Mouse (Mus musculus): ENCODE measurements around the gene Gm2a.

Gm2a gene

GRCm38 (mm10) chr11:55109521-55110300, 11.8 kb downstream of the Gm2a start:
- CTCF ChIA-PET: interaction anchor here in 1 of 4 experiments (0.7 kb wide), 1 partner anchor 122 kb away, joined by 3 read pairs; no protein-coding TSS in a partner anchor

GRCm38 (mm10) chr11:55110566-55111169, 12.8 kb downstream of the Gm2a start:
- CTCF ChIA-PET: no interaction called here
- POLR2A ChIA-PET: interaction anchor here in 1 of 4 experiments (6.7 kb wide), 1 partner anchor 13 kb away, joined by 40 read pairs; the partner anchor contains the start of gene Gm2a

More at GRCm38 (mm10) chr11:55109521-55110300, 11.8 kb downstream of the Gm2a start:
- POLR2A ChIA-PET: interaction anchor here in 2 of 4 experiments (0.9 to 4.1 kb wide), 4 partner anchors 10 to 12 kb away, joined by 3 to 38 read pairs (median 17); partner anchors contain the start of gene Gm2a (in 2 of the 2)

GRCm38 (mm10) chr11:55113209-55113860, 15.4 kb downstream of the Gm2a start:
- ChIA-PET POLR2A (interaction anchor here in 3 of 4 experiments (0.8 to 6.7 kb wide), 15 partner anchors 9 to 355 kb away, joined by 3 to 40 read pairs (median 4); partner anchors contain the start of genes Gm2a (in 3 of the 3), Atox1 (in 1 of the 3), Ccdc69 (in 1 of the 3) and Lyrm7 (in 1 of the 3)), CTCF (interaction anchor here in 2 of 4 experiments (0.6 to 1.1 kb wide), 3 partner anchors 26 to 579 kb away, joined by 3 to 4 read pairs (median 3); no protein-coding TSS in a partner anchor)

DNA sequence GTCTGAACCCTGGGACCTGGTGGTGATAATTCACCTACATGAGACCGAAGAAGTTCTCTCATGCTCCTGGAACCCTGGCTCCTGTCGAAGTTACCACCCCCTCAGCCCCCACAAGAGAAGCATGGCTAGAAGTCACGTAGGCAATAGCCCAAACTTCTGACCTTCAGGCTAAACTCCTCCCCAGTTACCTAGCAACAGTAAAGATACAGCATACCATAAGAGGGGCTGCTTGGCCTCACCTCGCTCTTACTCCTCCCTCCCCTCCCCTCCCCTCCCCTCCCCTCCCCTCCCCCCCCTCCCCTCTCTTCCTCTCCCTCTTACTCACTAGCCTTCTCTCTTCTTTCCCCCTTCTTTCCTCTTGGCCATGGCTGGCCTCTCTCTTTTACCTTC, 15.9 kb downstream of the Gm2a start:
- ChIA-PET CTCF (interaction anchor here in 1 of 4 experiments (1.1 kb wide), 1 partner anchor 27 kb away, joined by 3 read pairs; no protein-coding TSS in a partner anchor), POLR2A (interaction anchor here in 3 of 4 experiments (0.7 to 6.7 kb wide), 15 partner anchors 10 to 354 kb away, joined by 3 to 40 read pairs (median 4); partner anchors contain the start of genes Atox1 (in 2 of the 3), Gm2a (in 2 of the 3) and Ccdc69 (in 1 of the 3))

DNA sequence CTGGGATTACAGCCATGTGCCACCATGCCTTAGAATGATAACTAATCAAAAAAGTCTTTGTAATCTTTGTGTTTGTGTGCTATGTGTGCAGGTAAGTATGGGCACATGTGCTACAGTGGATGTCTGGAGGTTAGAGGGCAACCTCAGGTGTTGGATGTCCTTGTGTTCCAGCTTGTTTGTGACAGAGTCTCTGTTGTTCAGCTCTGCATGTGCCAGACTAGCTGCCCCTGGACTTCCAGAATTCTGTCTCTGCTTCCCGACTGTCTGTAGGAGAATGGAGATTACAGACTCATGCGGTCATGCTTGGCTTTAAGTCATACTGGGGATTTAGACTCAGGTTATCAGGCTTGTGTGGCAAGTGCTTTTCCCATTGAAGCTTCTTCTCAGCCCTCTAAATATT, 16.4 kb downstream of the Gm2a start:
- CTCF ChIA-PET: interaction anchor here in 3 of 4 experiments (0.5 to 1.3 kb wide), 3 partner anchors 27 to 1384 kb away, joined by 3 to 15 read pairs (median 4); no protein-coding TSS in a partner anchor

DNA sequence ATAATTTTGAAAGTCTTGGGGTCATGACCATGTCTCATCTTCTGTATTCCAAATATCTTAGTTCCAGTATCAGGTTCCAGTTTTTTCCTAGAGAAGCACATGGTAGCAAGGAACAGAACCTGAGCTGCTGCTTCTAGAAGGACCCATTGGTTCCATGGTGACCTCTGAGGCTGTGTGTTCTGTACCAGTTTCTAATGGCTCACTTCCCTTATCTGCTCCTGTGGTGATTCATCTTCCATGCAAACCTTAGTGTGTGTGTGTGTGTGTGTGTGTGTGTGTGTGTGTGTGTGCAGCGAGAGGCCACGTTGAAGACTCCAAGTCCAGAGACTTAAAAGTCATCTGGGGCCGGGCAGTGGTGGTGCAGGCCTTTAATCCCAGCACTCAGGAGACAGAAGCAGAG, 18.1 kb downstream of the Gm2a start:
- POLR2A ChIA-PET: interaction anchor here in 3 of 4 experiments (0.6 to 6.7 kb wide), 9 partner anchors 9 to 73 kb away, joined by 3 to 40 read pairs (median 3); partner anchors contain the start of gene Gm2a (in 1 of the 3)
- CTCF ChIA-PET: interaction anchor here in 2 of 4 experiments (0.6 to 0.7 kb wide), 4 partner anchors 29 to 554 kb away, joined by 3 to 6 read pairs (median 4); no protein-coding TSS in a partner anchor

More for the DNA sequence above, 16.4 kb downstream of the Gm2a start:
- POLR2A ChIA-PET: interaction anchor here in 3 of 4 experiments (0.7 to 6.7 kb wide), 9 partner anchors 10 to 347 kb away, joined by 3 to 40 read pairs (median 4); partner anchors contain the start of genes Gm2a (in 2 of the 3), Atox1 (in 1 of the 3) and Ccdc69 (in 1 of the 3)

GRCm38 (mm10) chr11:55117031-55117430, 19.1 kb downstream of the Gm2a start:
- ChIA-PET POLR2A (interaction anchor here in 2 of 4 experiments (0.7 to 6.7 kb wide), 4 partner anchors 11 to 41 kb away, joined by 3 to 40 read pairs (median 3); partner anchors contain the start of gene Gm2a (in 2 of the 2)), CTCF (interaction anchor here in 1 of 4 experiments (1.2 kb wide), 1 partner anchor 30 kb away, joined by 3 read pairs; no protein-coding TSS in a partner anchor)

GRCm38 (mm10) chr11:55120279-55120678, 22.4 kb downstream of the Gm2a start:
- CTCF ChIA-PET: interaction anchor here in 3 of 4 experiments (0.6 to 1.2 kb wide), 7 partner anchors 22 to 133 kb away, joined by 3 to 9 read pairs (median 4); partner anchors contain the start of gene Gm2a (in 1 of the 3)
- POLR2A ChIA-PET: interaction anchor here (0.6 to 3.6 kb wide), 33 partner anchors 10 to 1351 kb away, joined by 3 to 26 read pairs (median 4); partner anchors contain the start of genes Gm2a (in 3 of the 4), Ccdc69 (in 1 of the 4), G3bp1 (in 1 of the 4) and Lyrm7 (in 1 of the 4)

DNA sequence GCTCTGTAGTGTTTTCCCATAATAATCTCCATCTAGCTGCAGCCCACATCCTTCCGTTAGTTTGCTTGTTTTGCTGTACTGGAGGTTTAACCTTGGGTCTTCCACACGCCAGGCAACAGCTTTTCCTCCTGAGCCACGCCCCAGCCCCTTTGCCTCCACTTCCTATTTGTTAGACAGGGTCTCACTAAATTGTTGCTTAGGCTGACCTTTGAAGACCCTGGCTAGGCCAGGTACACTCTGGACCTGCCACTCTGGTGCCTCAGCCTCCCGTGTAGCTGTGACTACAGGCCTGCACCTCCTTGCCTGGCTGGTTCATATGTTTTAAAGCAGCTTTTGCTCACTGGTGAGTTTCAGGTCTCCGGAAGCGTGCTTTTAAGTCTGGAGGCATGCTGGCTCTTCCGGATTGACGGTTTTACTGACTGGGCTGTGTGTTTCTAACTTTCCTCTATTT, 22.9 kb downstream of the Gm2a start:
- ChIA-PET CTCF (interaction anchor here in 3 of 4 experiments (0.6 to 1.2 kb wide), 7 partner anchors 34 to 266 kb away, joined by 3 to 5 read pairs (median 3); no protein-coding TSS in a partner anchor), POLR2A (interaction anchor here in 3 of 4 experiments (0.5 to 3.6 kb wide), 34 partner anchors 9 to 419 kb away, joined by 3 to 26 read pairs (median 4); partner anchors contain the start of genes Gm2a (in 3 of the 3), Ccdc69 (in 1 of the 3), G3bp1 (in 1 of the 3) and Lyrm7 (in 1 of the 3))

DNA sequence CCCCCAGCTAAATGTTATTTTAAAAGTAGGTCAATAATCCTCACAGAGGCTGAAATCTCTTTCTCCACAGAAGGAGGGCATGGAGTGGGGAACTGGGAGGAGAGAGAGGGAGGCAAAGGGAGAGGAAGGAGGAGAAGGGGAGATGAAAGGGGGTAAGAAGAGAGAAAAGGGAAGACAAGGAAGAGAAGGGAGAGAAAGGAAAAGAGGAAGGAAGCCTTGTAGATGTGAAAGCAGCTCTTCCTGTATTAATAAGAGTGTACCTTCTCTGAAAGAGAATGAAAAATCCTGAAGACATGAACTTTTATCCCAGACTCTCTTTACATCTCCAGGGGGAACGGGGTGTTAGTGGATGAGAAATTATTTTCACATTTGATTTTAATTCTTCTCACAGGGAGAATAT, 23.5 kb downstream of the Gm2a start:
- POLR2A ChIA-PET: interaction anchor here in 3 of 4 experiments (0.8 to 3.6 kb wide), 12 partner anchors 9 to 347 kb away, joined by 3 to 26 read pairs (median 6); partner anchors contain the start of genes Gm2a (in 3 of the 3), Ccdc69 (in 1 of the 3) and G3bp1 (in 1 of the 3)
- CTCF ChIA-PET: interaction anchor here in 1 of 4 experiments (0.7 to 1.2 kb wide), 3 partner anchors 64 to 265 kb away, joined by 3 to 5 read pairs (median 3); no protein-coding TSS in a partner anchor

GRCm38 (mm10) chr11:55126663-55127062, 28.7 kb downstream of the Gm2a start:
- ChIA-PET POLR2A (interaction anchor here in 1 of 4 experiments (2.5 kb wide), 1 partner anchor 24 kb away, joined by 9 read pairs; the partner anchor contains the start of gene Slc36a3), CTCF (no interaction called here)

DNA sequence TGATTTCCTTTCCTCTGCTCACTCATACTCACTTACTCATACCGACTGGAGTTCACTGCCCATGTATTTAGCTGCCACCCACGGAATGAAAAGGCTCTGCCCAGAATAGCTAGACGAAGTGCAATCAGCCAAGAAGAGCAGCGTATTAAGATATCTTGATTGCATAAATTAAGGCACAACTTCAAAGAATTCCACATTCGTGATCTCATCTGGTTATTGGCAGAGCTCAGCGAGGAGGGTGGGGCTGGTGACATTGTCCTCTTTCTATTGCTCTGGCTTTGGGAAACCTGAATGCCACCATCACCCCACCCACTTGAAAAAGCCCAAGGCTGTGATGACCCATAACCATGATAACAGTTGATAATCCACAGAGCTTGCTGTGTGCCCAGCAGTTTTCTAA, 30.0 kb downstream of the Gm2a start:
- ChIA-PET CTCF (interaction anchor here in 1 of 4 experiments (1.3 kb wide), 1 partner anchor 37 kb away, joined by 3 read pairs; no protein-coding TSS in a partner anchor), POLR2A (interaction anchor here in 3 of 4 experiments (0.6 to 4.9 kb wide), 14 partner anchors 8 to 327 kb away, joined by 3 to 27 read pairs (median 4); partner anchors contain the start of genes Gm2a (in 2 of the 3) and Slc36a3 (in 1 of the 3))

DNA sequence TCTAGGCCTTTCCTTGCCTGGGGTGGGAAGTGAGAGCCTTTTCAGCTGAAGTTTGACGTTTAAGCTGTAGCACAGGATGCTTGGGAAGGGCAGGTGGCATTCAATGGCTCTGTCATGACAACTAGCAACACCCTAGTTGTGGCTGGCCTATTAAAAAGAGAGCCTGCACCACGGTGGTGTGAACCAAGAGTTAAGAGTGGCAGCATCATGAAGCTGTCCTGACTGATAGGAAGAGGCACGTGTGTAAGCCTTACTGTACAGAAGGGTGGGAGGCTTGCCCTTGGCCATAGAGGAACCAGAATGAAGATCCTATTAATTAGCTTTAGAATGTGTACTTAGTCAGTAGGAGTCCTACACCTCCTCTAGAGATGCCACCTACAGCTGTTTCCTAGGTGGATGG, 30.5 kb downstream of the Gm2a start:
- ChIA-PET POLR2A (interaction anchor here in 3 of 4 experiments (0.6 to 4.9 kb wide), 19 partner anchors 8 to 328 kb away, joined by 3 to 27 read pairs (median 4); partner anchors contain the start of genes Gm2a (in 2 of the 3) and Slc36a3 (in 1 of the 3)), CTCF (interaction anchor here in 1 of 4 experiments (0.9 to 1.3 kb wide), 2 partner anchors 36 to 71 kb away, joined by 3 read pairs; no protein-coding TSS in a partner anchor)

GRCm38 (mm10) chr11:55131077-55131742, 33.3 kb downstream of the Gm2a start:
- ChIA-PET CTCF (interaction anchor here in 3 of 4 experiments (0.5 to 1.8 kb wide), 5 partner anchors 28 to 256 kb away, joined by 3 to 6 read pairs (median 4); no protein-coding TSS in a partner anchor), POLR2A (interaction anchor here in 2 of 4 experiments (0.6 to 4.9 kb wide), 17 partner anchors 9 to 344 kb away, joined by 3 to 27 read pairs (median 4); partner anchors contain the start of genes Gm2a (in 2 of the 2), Cdc42se2 (in 1 of the 2) and G3bp1 (in 1 of the 2))

DNA sequence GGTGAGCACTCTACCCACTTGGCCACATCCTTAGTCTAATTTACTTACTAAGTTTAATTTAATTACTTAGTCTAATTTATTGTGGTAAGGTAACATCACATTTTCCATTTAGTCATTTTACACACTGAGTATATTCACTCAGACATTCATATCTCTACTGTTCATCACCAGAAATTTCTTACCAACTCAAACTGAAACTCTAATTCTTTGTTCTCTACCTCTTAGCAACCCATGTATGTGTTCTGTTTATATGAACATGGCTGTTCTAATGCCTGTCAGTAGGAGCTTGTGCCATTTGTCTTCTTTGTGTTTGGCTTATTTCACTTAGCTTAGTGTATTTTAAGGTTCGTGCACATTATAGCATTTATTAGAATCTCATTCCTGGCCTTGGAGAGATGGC, 34.0 kb downstream of the Gm2a start:
- CTCF ChIA-PET: no interaction called here

GRCm38 (mm10) chr11:55133204-55133603, 35.3 kb downstream of the Gm2a start:
- POLR2A ChIA-PET: no interaction called here

More for the DNA sequence above, 34.0 kb downstream of the Gm2a start:
- POLR2A ChIA-PET: interaction anchor here in 2 of 4 experiments (1.0 to 4.9 kb wide), 9 partner anchors 12 to 337 kb away, joined by 3 to 27 read pairs (median 4); partner anchors contain the start of genes Gm2a (in 2 of the 2) and G3bp1 (in 1 of the 2)

More at GRCm38 (mm10) chr11:55133204-55133603, 35.3 kb downstream of the Gm2a start:
- CTCF ChIA-PET: interaction anchor here in 1 of 4 experiments (1.2 kb wide), 1 partner anchor 101 kb away, joined by 3 read pairs; no protein-coding TSS in a partner anchor

All from embryonic stem cell, embryonic (primary cell).